Mouse (Mus musculus): Measurements from ENCODE around the gene B3gnt3. TPM values are rescaled to one million over a fixed set of nuclear protein-coding genes. Genes with fewer than 3 reads are reported as not detected.

Gene B3gnt3
- polyA plus RNA-seq, 1 experiment from 2014 or later = 0.52 TPM

GRCm38 (mm10) chr8:71725122-71725924, 23.7 kb upstream of the B3gnt3 start, which contains the start of gene Fcho1:
Fcho1 (minus strand) TSS chr8:71725716.
- peak; percentile 83 for ATAC-seq (ENCODE audit: low FRiP score, low read depth)
- under 1% methylated on average over 53 of the region's 54 CpGs for WGBS
- Histone ChIP-seq H3K36me3 (no peaks in the 10 kb centered on the region), H3K4me1 (replicated peaks) (peaks cover 51% of the 10 kb centered on the region), H3K4me2 (peak within 1 kb of the TSS; percentile 70), H3K9ac (peak within 1 kb of the TSS; percentile 85), H3K9me3 (no peaks in the 10 kb centered on the region), H3K27me3 (no peaks in the 10 kb centered on the region), H3K27ac (replicated peaks) (peak within 1 kb of the TSS; percentile 68), H3K4me3 (peak within 1 kb of the TSS; percentile 71)

GRCm38 (mm10) chr8:71724389-71724788, 22.8 kb upstream of the B3gnt3 start:
- H3K9ac ChIP-seq = peak overlapping the region; percentile 85
- ATAC-seq (ENCODE audit: low FRiP score, low read depth) = no peak
- H3K4me1 ChIP-seq (replicated peaks) = peaks cover 60% of the 10 kb centered on the region
- H3K9me3 ChIP-seq = no peaks in the 10 kb centered on the region
- no peaks in the 10 kb centered on the region for H3K27me3 ChIP-seq
- H3K27ac ChIP-seq (replicated peaks) = no peak overlapping the region
- peak overlapping the region; percentile 70 for H3K4me2 ChIP-seq
- peak overlapping the region; percentile 71 for H3K4me3 ChIP-seq
- WGBS = 57% methylated on average over 4 of the region's 4 CpGs
- H3K36me3 ChIP-seq = no peaks in the 10 kb centered on the region

GRCm38 (mm10) chr8:71723047-71723551, 21.5 kb upstream of the B3gnt3 start:
- Histone ChIP-seq H3K36me3 (no peaks in the 10 kb centered on the region), H3K4me2 (no peak overlapping the region), H3K27ac (replicated peaks) (no peak overlapping the region), H3K4me1 (replicated peaks) (peaks cover 70% of the 10 kb centered on the region), H3K27me3 (no peaks in the 10 kb centered on the region), H3K9me3 (no peaks in the 10 kb centered on the region), H3K9ac (no peak overlapping the region), H3K4me3 (no peak overlapping the region)
- no peak for ATAC-seq (ENCODE audit: low FRiP score, low read depth)
- WGBS = 77% methylated on average over 14 of the region's 14 CpGs

GRCm38 (mm10) chr8:71719928-71720457, 18.4 kb upstream of the B3gnt3 start:
- Histone ChIP-seq H3K4me1 (replicated peaks) (peaks cover 67% of the 10 kb centered on the region), H3K4me3 (0 out of 2 replicates have a peak overlapping the region, but pooled peaks have one; percentile 6), H3K27ac (replicated peaks) (peak overlapping the region; percentile 81), H3K4me2 (peak overlapping the region; percentile 43), H3K9me3 (no peaks in the 10 kb centered on the region), H3K36me3 (peaks cover 16% of the 10 kb centered on the region), H3K27me3 (no peaks in the 10 kb centered on the region), H3K9ac (peak overlapping the region; percentile 25; the same call in 1 of the 2 replicates)
- 18% methylated on average over 7 of the region's 7 CpGs for WGBS
- peak; percentile 73 for ATAC-seq (ENCODE audit: low FRiP score, low read depth)

GRCm38 (mm10) chr8:71719218-71719617, 17.6 kb upstream of the B3gnt3 start:
- Histone ChIP-seq H3K9me3 (no peaks in the 10 kb centered on the region), H3K36me3 (peaks cover 22% of the 10 kb centered on the region), H3K4me3 (no peak overlapping the region), H3K4me1 (replicated peaks) (peaks cover 59% of the 10 kb centered on the region), H3K9ac (no peak overlapping the region), H3K27me3 (no peaks in the 10 kb centered on the region), H3K4me2 (0 out of 2 replicates have a peak overlapping the region, but pooled peaks have one; percentile 43), H3K27ac (replicated peaks) (peak overlapping the region; percentile 81)
- WGBS = 28% methylated on average over 4 of the region's 4 CpGs
- peak; percentile 25; the same call in 1 of the 2 replicates for ATAC-seq (ENCODE audit: low FRiP score, low read depth)

DNA sequence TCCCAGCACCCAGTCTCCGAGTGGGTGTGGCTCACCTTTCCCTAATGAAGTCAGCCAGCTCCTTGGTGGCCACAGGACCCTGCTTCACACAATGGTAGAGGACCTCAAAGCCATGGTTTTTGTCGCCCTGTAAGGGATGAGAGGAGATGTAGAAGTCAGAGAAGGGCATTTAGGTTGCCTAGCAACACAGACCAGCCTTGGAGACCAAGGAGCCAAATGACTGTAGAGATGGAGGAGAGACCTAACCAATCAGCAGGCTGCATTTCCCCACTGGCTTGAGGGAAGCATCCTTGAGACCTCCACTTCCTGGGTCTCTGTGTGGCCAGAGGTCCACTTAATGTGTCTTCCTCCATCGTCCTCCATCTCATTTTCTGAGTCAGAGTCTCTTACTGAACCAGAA, 16.7 kb upstream of the B3gnt3 start:
- ATAC-seq (ENCODE audit: low FRiP score, low read depth) = no peak

GRCm38 (mm10) chr8:71717096-71717495, 15.5 kb upstream of the B3gnt3 start:
- H3K27ac ChIP-seq (replicated peaks) = no peak overlapping the region
- 84% methylated on average over 12 of the region's 12 CpGs for WGBS
- H3K27me3 ChIP-seq = no peaks in the 10 kb centered on the region
- no peak for ATAC-seq (ENCODE audit: low FRiP score, low read depth)
- H3K4me2 ChIP-seq = no peak overlapping the region
- peaks cover 42% of the 10 kb centered on the region for H3K4me1 ChIP-seq (replicated peaks)
- H3K9ac ChIP-seq = no peak overlapping the region
- peaks cover 22% of the 10 kb centered on the region for H3K36me3 ChIP-seq
- no peak overlapping the region for H3K4me3 ChIP-seq
- no peaks in the 10 kb centered on the region for H3K9me3 ChIP-seq

More for the DNA sequence above, 16.7 kb upstream of the B3gnt3 start:
- Histone ChIP-seq H3K9ac (no peak overlapping the region), H3K9me3 (no peaks in the 10 kb centered on the region), H3K4me2 (no peak overlapping the region), H3K4me3 (no peak overlapping the region), H3K36me3 (peaks cover 22% of the 10 kb centered on the region), H3K27ac (replicated peaks) (peak overlapping the region; percentile 81; the same call in 1 of the 2 replicates), H3K4me1 (replicated peaks) (peaks cover 53% of the 10 kb centered on the region), H3K27me3 (no peaks in the 10 kb centered on the region)
- 31% methylated on average over 3 of the region's 3 CpGs for WGBS

DNA sequence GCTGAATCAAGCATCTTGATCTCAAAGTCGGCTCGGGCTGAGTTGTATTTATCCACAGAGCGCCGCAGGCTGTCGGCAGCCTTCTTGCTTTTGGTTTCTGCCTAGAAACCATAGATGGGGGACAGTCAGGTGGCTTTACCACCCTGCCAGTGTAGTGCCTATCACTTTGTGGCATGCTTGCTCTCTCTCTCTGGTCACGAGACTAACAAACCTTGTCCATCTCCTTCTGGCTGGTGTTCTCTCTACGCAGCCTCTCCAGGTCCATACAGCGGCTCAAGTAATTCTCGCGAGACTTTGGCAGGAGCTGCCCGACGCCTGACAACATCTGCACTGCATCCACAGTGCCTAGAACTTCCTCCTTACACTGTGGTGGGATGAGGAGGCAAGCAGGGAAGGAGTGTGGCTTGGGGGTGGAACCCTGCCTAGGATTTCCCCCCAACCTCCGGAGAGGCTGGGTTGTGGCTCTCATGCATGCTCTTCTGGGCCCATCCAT, 15.0 kb upstream of the B3gnt3 start:
- Histone ChIP-seq H3K36me3 (peaks cover 22% of the 10 kb centered on the region), H3K9ac (no peak overlapping the region), H3K9me3 (no peaks in the 10 kb centered on the region), H3K4me3 (no peak overlapping the region), H3K27me3 (no peaks in the 10 kb centered on the region), H3K27ac (replicated peaks) (no peak overlapping the region), H3K4me1 (replicated peaks) (peaks cover 37% of the 10 kb centered on the region), H3K4me2 (no peak overlapping the region)
- WGBS = 85% methylated on average over 13 of the region's 13 CpGs
- ATAC-seq (ENCODE audit: low FRiP score, low read depth) = no peak

DNA sequence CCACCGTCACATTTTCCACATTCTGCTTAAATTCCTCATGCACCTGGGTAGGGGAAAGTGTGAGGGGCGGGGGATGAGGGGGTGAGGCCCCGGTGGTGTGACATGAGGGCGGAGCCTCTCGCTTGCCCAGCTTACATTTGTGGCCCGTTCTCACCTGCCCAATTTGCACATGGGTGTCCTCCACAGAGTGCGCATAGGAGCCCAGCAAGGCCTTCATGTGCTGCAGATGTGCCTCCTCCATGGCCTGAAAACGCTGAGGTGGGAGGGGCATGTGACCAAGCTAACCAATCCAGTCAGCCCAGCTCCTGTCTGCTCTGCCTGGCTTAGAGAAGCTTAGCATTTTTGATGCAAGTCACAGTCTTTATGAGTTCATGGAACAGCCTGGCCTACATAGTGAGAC, 13.9 kb upstream of the B3gnt3 start:
- H3K27ac ChIP-seq (replicated peaks) = no peak overlapping the region
- H3K9me3 ChIP-seq = no peaks in the 10 kb centered on the region
- H3K4me1 ChIP-seq (replicated peaks) = peaks cover 26% of the 10 kb centered on the region
- H3K4me3 ChIP-seq = no peak overlapping the region
- no peak overlapping the region for H3K4me2 ChIP-seq
- 58% methylated on average over 8 of the region's 8 CpGs for WGBS
- H3K27me3 ChIP-seq = no peaks in the 10 kb centered on the region
- no peak for ATAC-seq (ENCODE audit: low FRiP score, low read depth)
- peaks cover 30% of the 10 kb centered on the region for H3K36me3 ChIP-seq
- H3K9ac ChIP-seq = no peak overlapping the region

DNA sequence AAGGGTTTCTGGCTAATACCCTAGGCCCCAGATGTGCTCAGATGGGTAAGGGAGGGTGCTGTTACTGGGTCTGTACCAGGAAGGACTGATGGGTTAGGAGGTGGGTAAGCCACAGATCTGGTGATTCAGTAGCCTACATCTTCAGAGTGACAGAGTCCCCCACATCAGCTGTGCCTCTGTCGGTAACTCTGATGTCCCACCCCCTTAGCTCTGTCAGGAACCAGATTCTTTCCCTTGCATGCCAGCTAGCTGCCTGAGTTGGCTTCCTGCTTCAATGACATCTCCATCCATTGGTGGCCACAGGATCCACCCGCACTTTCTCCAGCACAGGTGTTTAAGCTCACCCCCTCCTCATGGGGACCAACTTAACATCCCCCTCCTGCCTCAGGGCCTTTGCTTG, 10.0 kb upstream of the B3gnt3 start:
- Histone ChIP-seq H3K4me3 (no peak overlapping the region), H3K36me3 (peaks cover 26% of the 10 kb centered on the region)
- no peak for ATAC-seq (ENCODE audit: low FRiP score, low read depth)

GRCm38 (mm10) chr8:71709800-71710446, 8.3 kb upstream of the B3gnt3 start:
- ATAC-seq (ENCODE audit: low FRiP score, low read depth) = peak; percentile 61
- Histone ChIP-seq H3K27me3 (peaks cover 5% of the 10 kb centered on the region; the same call in 1 of the 2 replicates), H3K4me1 (replicated peaks) (peaks cover 9% of the 10 kb centered on the region), H3K27ac (replicated peaks) (no peak overlapping the region), H3K36me3 (peaks cover 15% of the 10 kb centered on the region), H3K4me2 (peak overlapping the region; percentile 51), H3K4me3 (0 out of 2 replicates have a peak overlapping the region, but pooled peaks have one; percentile 14), H3K9me3 (no peaks in the 10 kb centered on the region), H3K9ac (no peak overlapping the region)
- WGBS = 22% methylated on average over 25 of the region's 25 CpGs

More for the DNA sequence above, 10.0 kb upstream of the B3gnt3 start:
- Histone ChIP-seq H3K4me2 (no peak overlapping the region), H3K9me3 (no peaks in the 10 kb centered on the region), H3K27me3 (no peaks in the 10 kb centered on the region), H3K9ac (no peak overlapping the region), H3K27ac (replicated peaks) (no peak overlapping the region), H3K4me1 (replicated peaks) (peaks cover 9% of the 10 kb centered on the region)
- 91% methylated on average over 2 of the region's 2 CpGs for WGBS
